Mouse (Mus musculus) kidney, embryonic 14.5 days (tissue): ENCODE measurements around the gene Qrich2. TPM values are rescaled to one million over a fixed set of nuclear protein-coding genes. Genes with fewer than 3 reads are reported as not detected.

Source experiments
- ATAC-seq: fragments of 200-750 bp; cut with Nextera tagmentation; 2 replicates; pipeline ENCODE4 v1.8.0; 2017; ENCODE audit warnings: moderate number of reproducible peaks, mild to moderate bottlenecking, moderate TSS enrichment, moderate library complexity; ENCODE audit not compliant: low FRiP score, low TSS enrichment
- H3K27ac ChIP-seq: fragments of 300-500 bp; sonication (generic); 2 replicates; pipeline ENCODE4 v1.5.1; 2014; ENCODE audit warnings: low read depth, mild to moderate bottlenecking, low read length, moderate library complexity, mixed read lengths
- H3K27me3 ChIP-seq: fragments of 300-500 bp; sonication (generic); 2 replicates; pipeline ENCODE4 v1.6.1; 2014; ENCODE audit warnings: mild to moderate bottlenecking, low read length; ENCODE audit not compliant: control insufficient read depth, insufficient read depth
- H3K36me3 ChIP-seq: fragments of 300-500 bp; sonication (generic); 2 replicates; pipeline ENCODE4 v1.6.1; 2014; ENCODE audit warnings: low read length, mixed read lengths; ENCODE audit not compliant: control insufficient read depth, insufficient read depth
- H3K4me1 ChIP-seq: fragments of 300-500 bp; sonication (generic); 2 replicates; pipeline ENCODE4 v1.6.1; 2014; ENCODE audit warnings: low read length, mixed read lengths; ENCODE audit not compliant: control insufficient read depth, insufficient read depth
- H3K4me2 ChIP-seq: fragments of 300-500 bp; sonication (generic); replicated peaks from 2 replicates; pipeline ENCODE4 v1.6.1; 2014; ENCODE audit warnings: low read depth, mild to moderate bottlenecking, low read length
- H3K4me3 ChIP-seq: fragments of 300-500 bp; sonication (generic); 2 replicates; pipeline ENCODE4 v1.5.1; 2014; ENCODE audit warnings: mild to moderate bottlenecking, low read length
- H3K9ac ChIP-seq: fragments of 300-500 bp; sonication (generic); 2 replicates; pipeline ENCODE4 v1.6.1; 2014; ENCODE audit warnings: low read depth, mild to moderate bottlenecking, low read length, moderate library complexity
- H3K9me3 ChIP-seq: fragments of 300-500 bp; sonication (generic); 2 replicates; pipeline ENCODE4 v1.6.1; 2016; ENCODE audit warnings: low read length; ENCODE audit not compliant: control insufficient read depth
- WGBS: fragments of 180-500 bp; shearing (Covaris S2); extraction: QIAGEN DNeasy Blood & Tissue Kit; methylation state at CpG from one replicate; pipeline ENCODE4 v1.1.7; 2014; 5-methylcytosine and 5-hydroxymethylcytosine counted together
- polyA plus RNA-seq: library from polyadenylated mRNA; unstranded; fragments of >200 nt; fragmentation: Nextera tagmentation; extraction: Ambion mirVana; gene quantifications from 2 replicates; pipeline ENCODE4 v1.2.1, GENCODE M21; 2014

Gene Qrich2
- polyA plus RNA-seq, 1 experiment from 2014 or later: 0.39 TPM

DNA sequence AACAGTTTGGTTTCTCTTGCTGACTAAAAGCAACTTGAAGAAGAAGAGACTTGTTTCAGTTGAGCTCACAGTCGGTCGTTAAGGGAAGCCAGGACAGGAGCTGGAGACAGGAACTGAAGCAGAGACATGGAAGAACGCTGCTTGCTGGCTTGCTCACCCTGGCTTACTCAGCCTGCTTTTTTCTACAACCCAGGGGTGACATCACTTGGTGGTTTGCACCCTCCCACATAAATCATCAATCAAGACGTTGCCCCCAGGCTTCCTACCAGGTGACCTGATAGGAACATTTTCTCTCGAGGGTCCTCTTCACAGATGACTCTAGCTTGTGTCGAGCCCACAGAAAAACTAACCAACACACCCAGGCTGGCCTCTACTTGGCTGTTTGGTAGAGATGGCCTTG, 42.8 kb downstream of the Qrich2 start:
- H3K4me3 ChIP-seq: no peak overlapping the region
- H3K27me3 ChIP-seq: no peaks in the 10 kb centered on the region
- H3K4me1 ChIP-seq: peaks cover 14% of the 10 kb centered on the region
- no peaks in the 10 kb centered on the region for H3K9me3 ChIP-seq
- ATAC-seq: no peak
- no peak overlapping the region for H3K4me2 ChIP-seq
- WGBS: 72% methylated on average over 6 of the region's 6 CpGs
- no peak overlapping the region for H3K27ac ChIP-seq
- H3K9ac ChIP-seq: no peak overlapping the region
- H3K36me3 ChIP-seq: no peaks in the 10 kb centered on the region

GRCm38 (mm10) chr11:116422562-116422961, 43.5 kb downstream of the Qrich2 start:
- Histone ChIP-seq H3K4me2 (no peak overlapping the region), H3K9ac (no peak overlapping the region), H3K4me3 (no peak overlapping the region), H3K27ac (no peak overlapping the region), H3K27me3 (no peaks in the 10 kb centered on the region), H3K9me3 (no peaks in the 10 kb centered on the region), H3K4me1 (peaks cover 19% of the 10 kb centered on the region), H3K36me3 (no peaks in the 10 kb centered on the region)
- no peak for ATAC-seq
- 89% methylated on average over 2 of the region's 2 CpGs for WGBS

DNA sequence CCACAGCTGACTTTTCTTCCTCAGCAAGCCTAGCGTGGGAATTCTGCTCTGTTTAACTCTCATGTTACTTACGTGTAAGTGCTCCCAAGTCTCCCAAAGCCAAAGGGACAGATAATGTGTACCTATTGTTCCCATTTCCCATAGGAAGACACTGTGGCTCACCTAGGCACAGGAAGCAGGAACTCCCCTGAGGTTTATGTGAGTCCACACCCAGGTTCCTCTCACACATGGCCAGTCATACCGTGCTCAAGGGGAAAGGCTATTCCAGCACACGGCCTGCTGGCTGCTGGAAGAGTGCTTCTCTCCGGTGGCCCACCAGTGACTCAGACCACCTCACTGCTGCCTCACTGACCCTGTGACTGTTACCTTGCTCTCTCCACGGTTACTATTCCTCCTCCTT, 44.9 kb downstream of the Qrich2 start:
- 60% methylated on average over 6 of the region's 6 CpGs for WGBS
- H3K27ac ChIP-seq: no peak overlapping the region
- no peak overlapping the region for H3K4me2 ChIP-seq
- no peak overlapping the region for H3K4me3 ChIP-seq
- ATAC-seq: no peak
- H3K4me1 ChIP-seq: peaks cover 19% of the 10 kb centered on the region
- no peaks in the 10 kb centered on the region for H3K9me3 ChIP-seq
- no peaks in the 10 kb centered on the region for H3K36me3 ChIP-seq
- H3K9ac ChIP-seq: no peak overlapping the region
- no peaks in the 10 kb centered on the region for H3K27me3 ChIP-seq

DNA sequence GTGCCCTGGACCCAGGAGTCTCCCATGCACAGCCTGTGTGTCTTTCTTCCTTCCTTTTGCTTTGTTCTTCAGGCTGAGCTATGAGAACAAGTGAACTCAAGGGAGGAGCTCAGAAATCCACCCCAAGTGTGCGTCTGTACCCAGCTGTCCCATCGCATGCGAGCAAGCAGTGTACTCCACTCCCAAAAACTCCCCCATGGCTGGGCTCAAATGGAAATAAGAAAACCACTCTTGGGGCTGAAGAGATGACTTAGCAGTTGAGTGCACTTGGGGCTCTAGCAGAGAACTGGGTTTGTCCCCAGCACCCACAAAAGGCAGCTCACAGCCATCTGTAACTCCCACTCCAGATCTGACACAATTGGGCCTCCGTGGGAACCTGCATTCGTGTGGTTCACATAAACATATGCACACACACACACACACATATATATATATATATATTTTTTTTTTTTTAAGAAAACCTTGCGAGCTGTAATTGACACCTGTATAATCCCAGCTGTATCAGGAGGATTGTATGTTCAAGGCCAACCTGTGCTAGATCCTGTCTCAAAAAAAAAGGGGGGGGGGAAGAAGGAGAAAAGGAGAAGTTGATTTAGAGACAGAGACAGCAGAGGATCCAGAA, 47.1 kb downstream of the Qrich2 start:
- Histone ChIP-seq H3K36me3 (no peaks in the 10 kb centered on the region), H3K9me3 (no peaks in the 10 kb centered on the region), H3K9ac (no peak overlapping the region), H3K27me3 (no peaks in the 10 kb centered on the region), H3K4me2 (no peak overlapping the region), H3K4me1 (peaks cover 19% of the 10 kb centered on the region), H3K4me3 (no peak overlapping the region), H3K27ac (peak overlapping the region; percentile 86)
- peak; percentile 25 for ATAC-seq
- 55% methylated on average over 6 of the region's 6 CpGs for WGBS

DNA sequence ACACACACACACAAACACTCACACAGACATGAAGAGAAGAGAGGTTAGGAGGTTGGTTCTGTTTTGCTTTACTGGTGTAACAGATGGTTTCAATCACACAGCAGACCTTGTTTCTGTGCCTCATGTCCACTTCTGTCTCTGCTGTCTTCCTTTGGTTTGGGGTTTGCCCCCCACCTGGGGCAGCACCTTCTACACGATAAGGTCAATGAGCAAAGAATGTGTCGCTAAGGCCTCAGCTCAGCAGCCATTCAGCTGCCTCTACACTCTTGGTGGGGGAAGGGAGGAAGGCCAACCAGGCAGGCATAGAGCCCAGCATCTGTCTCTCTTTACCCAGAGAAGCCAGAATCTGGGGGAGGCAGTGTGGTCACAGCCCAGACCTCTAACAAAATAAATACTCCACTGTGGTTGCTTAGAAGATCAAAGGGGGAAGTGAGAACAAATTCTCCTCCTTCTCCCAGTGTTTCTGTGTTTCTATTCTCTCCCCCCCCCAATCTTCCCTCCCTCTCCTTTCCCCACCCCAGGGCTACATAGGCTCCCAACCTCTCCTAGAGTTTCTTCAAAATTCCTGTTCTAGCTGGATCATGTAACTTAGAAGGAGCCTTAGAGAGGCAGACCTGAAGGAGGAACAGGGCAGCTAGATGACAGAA, 47.7 kb downstream of the Qrich2 start:
- H3K4me3 ChIP-seq: no peak overlapping the region
- 3% methylated on average over 2 of the region's 2 CpGs for WGBS
- peak; percentile 85 for ATAC-seq

GRCm38 (mm10) chr11:116417054-116417453, 49.0 kb downstream of the Qrich2 start:
- Histone ChIP-seq H3K4me3 (no peak overlapping the region), H3K27ac (no peak overlapping the region), H3K36me3 (no peaks in the 10 kb centered on the region), H3K9me3 (no peaks in the 10 kb centered on the region), H3K4me1 (peaks cover 25% of the 10 kb centered on the region), H3K4me2 (no peak overlapping the region), H3K9ac (no peak overlapping the region), H3K27me3 (no peaks in the 10 kb centered on the region)
- 92% methylated on average over 5 of the region's 5 CpGs for WGBS
- ATAC-seq: no peak

More for the DNA sequence above, 47.7 kb downstream of the Qrich2 start:
- Histone ChIP-seq H3K9me3 (no peaks in the 10 kb centered on the region), H3K9ac (no peak overlapping the region), H3K4me2 (no peak overlapping the region), H3K27me3 (no peaks in the 10 kb centered on the region), H3K36me3 (no peaks in the 10 kb centered on the region), H3K4me1 (peaks cover 21% of the 10 kb centered on the region), H3K27ac (peak overlapping the region; percentile 86)

DNA sequence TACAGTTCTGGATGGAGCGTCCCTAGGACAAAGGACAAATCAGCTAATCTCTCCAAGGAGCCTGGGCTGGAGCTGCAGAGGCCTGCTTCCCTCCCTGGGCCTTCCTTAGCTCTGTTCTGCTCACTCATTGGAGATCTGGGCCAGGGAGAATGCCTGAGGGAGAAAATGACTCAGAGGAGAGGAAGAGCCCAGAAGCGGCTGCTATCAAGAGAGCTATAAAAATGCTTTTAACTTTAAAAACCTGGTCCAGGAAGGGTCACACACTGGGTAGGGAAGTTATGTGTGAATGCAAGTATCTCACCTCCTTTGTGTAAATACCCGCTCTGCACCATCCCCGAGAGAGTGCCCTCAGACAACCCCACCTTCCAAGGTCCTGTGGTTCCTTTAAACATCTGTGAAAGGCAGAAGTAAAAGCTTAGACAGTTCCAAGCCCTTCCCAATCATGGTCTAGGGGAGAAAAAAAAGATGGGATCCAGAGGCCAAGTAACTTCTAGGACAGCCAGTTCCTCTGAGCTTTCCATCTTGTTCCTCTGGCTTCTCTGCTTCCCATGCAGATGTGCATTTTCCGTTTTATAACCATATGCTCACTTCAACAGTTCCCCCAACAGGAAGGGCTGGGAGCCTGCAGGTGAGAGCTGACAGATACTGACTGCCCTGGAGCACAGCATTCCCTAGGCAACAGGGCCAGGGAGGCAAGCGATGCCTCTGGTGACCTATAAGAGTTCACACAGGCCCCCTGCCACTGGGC, 49.7 kb downstream of the Qrich2 start:
- H3K27ac ChIP-seq: no peak overlapping the region
- H3K4me3 ChIP-seq: no peak overlapping the region
- H3K4me2 ChIP-seq: no peak overlapping the region
- H3K27me3 ChIP-seq: no peaks in the 10 kb centered on the region
- WGBS: 59% methylated on average over 6 of the region's 6 CpGs
- ATAC-seq: no peak
- peaks cover 31% of the 10 kb centered on the region for H3K4me1 ChIP-seq
- H3K36me3 ChIP-seq: no peaks in the 10 kb centered on the region
- no peak overlapping the region for H3K9ac ChIP-seq
- H3K9me3 ChIP-seq: no peaks in the 10 kb centered on the region

GRCm38 (mm10) chr11:116413631-116414022, 52.4 kb downstream of the Qrich2 start:
- WGBS: 67% methylated on average over 4 of the region's 4 CpGs
- Histone ChIP-seq H3K36me3 (no peaks in the 10 kb centered on the region), H3K4me3 (no peak overlapping the region), H3K4me1 (peaks cover 23% of the 10 kb centered on the region), H3K27ac (no peak overlapping the region), H3K9me3 (no peaks in the 10 kb centered on the region), H3K9ac (peak overlapping the region; percentile 87), H3K27me3 (no peaks in the 10 kb centered on the region), H3K4me2 (peak overlapping the region; percentile 100)
- ATAC-seq: no peak; the same call in none of the 2 replicates
